Mouse (Mus musculus) embryonic facial prominence, embryonic 12.5 days (tissue): ENCODE data around the gene Magea3. TPM values are rescaled to one million over a fixed set of nuclear protein-coding genes. Genes with fewer than 3 reads are reported as not detected.
"Not testable (repeated sequence)": the region's sequence is repeated elsewhere in the genome, so short reads cannot be mapped to it uniquely, and the experiment has no call there.

Experiments
- ATAC-seq: fragments of 200-750 bp; cut with Nextera tagmentation; 2 replicates; pipeline ENCODE4 v1.8.0; 2017; ENCODE audit not compliant: insufficient number of reproducible peaks, insufficient read depth, low FRiP score, low TSS enrichment
- H3K27ac ChIP-seq: fragments of 300-500 bp; sonication (generic); 2 replicates; pipeline ENCODE4 v1.5.1; 2016; ENCODE audit warnings: mild to moderate bottlenecking
- H3K27me3 ChIP-seq: fragments of 300-500 bp; sonication (generic); 2 replicates; pipeline ENCODE4 v1.6.1; 2016; ENCODE audit warnings: mild to moderate bottlenecking, moderate library complexity
- H3K36me3 ChIP-seq: fragments of 300-500 bp; sonication (generic); 2 replicates; pipeline ENCODE4 v1.6.1; 2016; ENCODE audit warnings: mild to moderate bottlenecking
- H3K4me1 ChIP-seq: fragments of 300-500 bp; sonication (generic); 2 replicates; pipeline ENCODE4 v1.6.1; 2016
- H3K4me2 ChIP-seq: fragments of 300-500 bp; sonication (generic); replicated peaks from 2 replicates; pipeline ENCODE4 v1.6.1; 2016; ENCODE audit warnings: mild to moderate bottlenecking, moderate library complexity
- H3K4me3 ChIP-seq: fragments of 300-500 bp; sonication (generic); 2 replicates; pipeline ENCODE4 v1.5.1; 2016; ENCODE audit warnings: mild to moderate bottlenecking
- H3K9ac ChIP-seq: fragments of 300-500 bp; sonication (generic); 2 replicates; pipeline ENCODE4 v1.6.1; 2016; ENCODE audit warnings: mild to moderate bottlenecking, moderate library complexity
- H3K9me3 ChIP-seq: fragments of 300-500 bp; sonication (generic); 2 replicates; pipeline ENCODE4 v1.6.1; 2016; ENCODE audit warnings: mild to moderate bottlenecking, moderate library complexity
- WGBS: fragments of 180-500 bp; shearing (Covaris S2); methylation state at CpG from one replicate; pipeline ENCODE4 v1.1.7; 2016; 5-methylcytosine and 5-hydroxymethylcytosine counted together
- polyA plus RNA-seq: library from polyadenylated mRNA; unstranded; fragments of >200 nt; fragmentation: Nextera tagmentation; extraction: Ambion mirVana; gene quantifications from 2 replicates; pipeline ENCODE4 v1.2.1, GENCODE M21; 2016

Magea3 gene
- polyA plus RNA-seq, result not detected in 2 replicates

DNA sequence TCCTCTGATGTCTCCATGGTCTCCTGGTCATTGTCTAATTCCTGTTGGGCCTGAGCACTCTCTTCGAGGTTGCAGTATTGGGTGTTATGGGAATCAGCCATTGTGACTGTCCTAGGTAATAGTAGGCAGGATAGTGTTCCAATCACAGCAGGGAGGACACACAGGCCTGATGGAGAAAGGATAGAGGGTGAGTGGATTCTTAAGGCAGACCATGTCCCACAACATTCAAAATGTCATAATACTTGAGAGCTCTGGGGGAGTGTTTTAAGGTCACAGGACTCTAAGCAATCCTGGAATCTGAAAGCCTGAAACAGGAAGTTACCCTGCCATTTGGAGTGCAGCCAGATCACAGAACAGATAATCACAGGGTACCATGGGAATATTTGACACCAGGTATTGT, at the start of gene Magea3:
Gene Magea3, minus strand, starts transcription at position 101 of the 400 bp plus-strand sequence.
- WGBS, result 18% methylated on average over 1 of the region's 1 CpGs
- not testable (repeated sequence) for H3K9me3 ChIP-seq

GRCm38 (mm10) chrX:154995750-154996149, 46.4 kb upstream of the Magea3 start, which contains the start of gene Magea8:
TSS of gene Magea8 (minus strand) at chrX:154995850.
- not testable (repeated sequence) for H3K36me3 ChIP-seq, H3K9ac ChIP-seq, H3K4me1 ChIP-seq, H3K4me3 ChIP-seq, H3K27ac ChIP-seq, H3K4me2 ChIP-seq, H3K27me3 ChIP-seq, ATAC-seq, H3K9me3 ChIP-seq
- 92% methylated on average over 11 of the region's 11 CpGs for WGBS

More for the DNA sequence above, at the start of gene Magea3:
- not testable (repeated sequence) for H3K27ac ChIP-seq, H3K4me1 ChIP-seq, ATAC-seq, H3K27me3 ChIP-seq, H3K4me2 ChIP-seq, H3K36me3 ChIP-seq, H3K4me3 ChIP-seq, H3K9ac ChIP-seq

- not testable (repeated sequence) for H3K36me3 ChIP-seq, H3K4me2 ChIP-seq, H3K4me3 ChIP-seq, ATAC-seq, H3K4me1 ChIP-seq, H3K9me3 ChIP-seq, H3K27ac ChIP-seq, H3K9ac ChIP-seq, H3K27me3 ChIP-seq
- 60% methylated on average over 1 of the region's 1 CpGs for WGBS
Measured at GRCm38 (mm10) chrX:154935887-154936286, 13.4 kb downstream of the Magea3 start, which contains the start of gene Magea6. TSS of gene Magea6 (minus strand) at chrX:154935987.

Other genes with a start within 250 kb of the Magea3 start
- not detected in 2 replicates for gene Cldn34b1, start 59.2 kb downstream of the Magea3 start, polyA plus RNA-seq
- gene Magea6, start 13.5 kb downstream of the Magea3 start, polyA plus RNA-seq, result not detected in 2 replicates
- gene Magea8, start 46.3 kb upstream of the Magea3 start, polyA plus RNA-seq, result not detected in 2 replicates
- gene Magea5, start 113.6 kb upstream of the Magea3 start, polyA plus RNA-seq, result not detected in 2 replicates
- not detected in 2 replicates for gene Magea1, start 140.3 kb upstream of the Magea3 start, polyA plus RNA-seq
- not detected in 2 replicates for gene Magea2, start 144.2 kb upstream of the Magea3 start, polyA plus RNA-seq
- not detected in 2 replicates for gene Cldn34b2, start 178.9 kb upstream of the Magea3 start, polyA plus RNA-seq